Mouse (Mus musculus): Measurements from ENCODE around the gene Emx2. TPM values are rescaled to one million over a fixed set of nuclear protein-coding genes. Genes with fewer than 3 reads are reported as not detected.

Emx2 gene
- total and polyA plus RNA-seq, 2 experiments = not detected

GRCm38 (mm10) chr19:59424975-59425374 lies 33.2 kb upstream of the Emx2 start:
- Histone ChIP-seq H3K9ac (ENCODE audit: low read depth, low read length) (no peak overlapping the region), H3K27ac (replicated peaks; ENCODE audit: insufficient read depth, low read depth, low read length) (no peak overlapping the region), H3K4me3 (ENCODE audit: insufficient read depth, low read depth, low read length) (no peak overlapping the region), H3K36me3 (ENCODE audit: control insufficient read depth, insufficient read depth, low read length) (no peaks in the 10 kb centered on the region), H3K4me1 (ENCODE audit: control insufficient read depth, insufficient read depth, low read length) (no peaks in the 10 kb centered on the region), H3K79me2 (ENCODE audit: control insufficient read depth, insufficient read depth, low read length) (no peaks in the 10 kb centered on the region), H3K27me3 (ENCODE audit: control insufficient read depth, insufficient read depth, low read length) (peaks cover under 1% of the 10 kb centered on the region; the same call in 1 of the 2 replicates)
- no peak for DNase-seq (ENCODE audit: extremely low read depth, low read depth, low spot score)
- TF ChIP-seq CTCF (IDR thresholded peaks at IDR 0.05; ENCODE audit: low read depth, low read length) (no peak), POLR2A (IDR thresholded peaks at IDR 0.05; ENCODE audit: extremely low read depth, insufficient read depth, low read length) (no peak)
- WGBS = 84% methylated on average over 7 of the region's 7 CpGs

DNA sequence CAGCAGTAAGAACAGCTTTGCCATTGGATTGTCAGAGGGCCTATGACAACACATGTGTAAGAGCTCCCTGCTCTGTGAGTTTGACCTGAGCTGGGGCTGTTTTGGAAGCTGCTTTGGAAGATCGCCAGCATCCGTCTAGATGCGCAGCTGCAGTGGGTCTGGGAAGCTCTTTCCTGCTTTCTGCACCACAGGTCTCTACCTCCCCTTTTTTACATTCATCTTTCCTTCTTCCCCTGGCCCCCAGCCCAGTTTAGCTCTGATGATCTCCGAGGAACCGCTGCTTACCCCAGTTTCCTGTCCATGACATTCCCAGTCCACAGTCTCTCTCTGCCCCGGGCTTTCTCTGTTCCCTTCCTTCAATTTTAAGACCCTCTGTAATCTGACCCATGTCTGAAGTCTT lies 25.9 kb upstream of the Emx2 start:
- H3K36me3 ChIP-seq (ENCODE audit: control insufficient read depth, insufficient read depth, low read length) = no peaks in the 10 kb centered on the region
- TF ChIP-seq CTCF (IDR thresholded peaks at IDR 0.05; ENCODE audit: low read depth, low read length) (no peak), POLR2A (IDR thresholded peaks at IDR 0.05; ENCODE audit: extremely low read depth, insufficient read depth, low read length) (no peak)
- 63% methylated on average over 6 of the region's 6 CpGs for WGBS

GRCm38 (mm10) chr19:59450561-59451135 lies 7.5 kb upstream of the Emx2 start:
- 8% methylated on average over 14 of the region's 14 CpGs for WGBS
- Histone ChIP-seq H3K36me3 (ENCODE audit: control insufficient read depth, insufficient read depth, low read length) (no peaks in the 10 kb centered on the region), H3K9ac (ENCODE audit: low read depth, low read length) (no peak overlapping the region), H3K27ac (replicated peaks; ENCODE audit: insufficient read depth, low read depth, low read length) (no peak overlapping the region), H3K27me3 (ENCODE audit: control insufficient read depth, insufficient read depth, low read length) (peaks cover 5% of the 10 kb centered on the region; the same call in 1 of the 2 replicates), H3K4me1 (ENCODE audit: control insufficient read depth, insufficient read depth, low read length) (no peaks in the 10 kb centered on the region), H3K79me2 (ENCODE audit: control insufficient read depth, insufficient read depth, low read length) (no peaks in the 10 kb centered on the region), H3K4me3 (ENCODE audit: insufficient read depth, low read depth, low read length) (no peak overlapping the region)
- no peak for TF ChIP-seq POLR2A (IDR thresholded peaks at IDR 0.05; ENCODE audit: extremely low read depth, insufficient read depth, low read length)
- TF ChIP-seq CTCF (IDR thresholded peaks at IDR 0.05; ENCODE audit: low read depth, low read length) = no peak
- no peak for DNase-seq (ENCODE audit: extremely low read depth, low read depth, low spot score)

More for the DNA sequence above, 25.9 kb upstream of the Emx2 start:
- H3K27me3 ChIP-seq (ENCODE audit: control insufficient read depth, insufficient read depth, low read length) = no peaks in the 10 kb centered on the region; the same call in 1 of the 2 replicates
- no peak overlapping the region for H3K9ac ChIP-seq (ENCODE audit: low read depth, low read length)
- no peak overlapping the region for H3K27ac ChIP-seq (replicated peaks; ENCODE audit: insufficient read depth, low read depth, low read length)
- no peak overlapping the region for H3K4me3 ChIP-seq (ENCODE audit: insufficient read depth, low read depth, low read length)
- DNase-seq (ENCODE audit: extremely low read depth, low read depth, low spot score) = no peak
- H3K4me1 ChIP-seq (ENCODE audit: control insufficient read depth, insufficient read depth, low read length) = no peaks in the 10 kb centered on the region
- H3K79me2 ChIP-seq (ENCODE audit: control insufficient read depth, insufficient read depth, low read length) = no peaks in the 10 kb centered on the region

GRCm38 (mm10) chr19:59451441-59451951 lies 6.7 kb upstream of the Emx2 start:
- no peaks in the 10 kb centered on the region for H3K79me2 ChIP-seq (ENCODE audit: control insufficient read depth, insufficient read depth, low read length)
- 2% methylated on average over 31 of the region's 31 CpGs for WGBS
- H3K9ac ChIP-seq (ENCODE audit: low read depth, low read length) = no peak overlapping the region
- TF ChIP-seq POLR2A (IDR thresholded peaks at IDR 0.05; ENCODE audit: extremely low read depth, insufficient read depth, low read length) (no peak), CTCF (IDR thresholded peaks at IDR 0.05; ENCODE audit: low read depth, low read length) (no peak)
- peaks cover 5% of the 10 kb centered on the region; the same call in 1 of the 2 replicates for H3K27me3 ChIP-seq (ENCODE audit: control insufficient read depth, insufficient read depth, low read length)
- H3K36me3 ChIP-seq (ENCODE audit: control insufficient read depth, insufficient read depth, low read length) = no peaks in the 10 kb centered on the region
- H3K4me3 ChIP-seq (ENCODE audit: insufficient read depth, low read depth, low read length) = no peak overlapping the region
- H3K27ac ChIP-seq (replicated peaks; ENCODE audit: insufficient read depth, low read depth, low read length) = no peak overlapping the region
- no peaks in the 10 kb centered on the region for H3K4me1 ChIP-seq (ENCODE audit: control insufficient read depth, insufficient read depth, low read length)
- DNase-seq (ENCODE audit: extremely low read depth, low read depth, low spot score) = no peak

DNA sequence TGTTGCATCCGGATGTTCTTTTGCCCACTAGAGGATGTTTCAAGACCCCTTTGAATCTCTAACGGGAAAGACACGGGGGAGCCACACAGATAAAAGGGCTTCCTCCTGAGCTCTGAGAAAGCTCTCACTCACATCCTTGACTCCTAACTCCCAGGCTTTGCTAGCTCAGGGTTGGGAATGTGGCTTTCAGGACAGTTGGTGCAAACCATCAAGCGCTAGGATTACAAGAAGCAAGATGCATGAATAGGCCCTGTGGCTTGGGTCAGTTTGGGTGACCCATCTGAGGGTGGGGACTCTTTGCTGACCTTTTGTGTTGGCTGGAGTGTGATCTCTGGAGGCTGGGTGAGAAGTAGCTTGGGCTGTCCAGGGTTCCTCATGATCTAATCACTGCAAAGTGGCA lies 5.9 kb upstream of the Emx2 start:
- DNase-seq (ENCODE audit: extremely low read depth, low read depth, low spot score) = no peak
- H3K27me3 ChIP-seq (ENCODE audit: control insufficient read depth, insufficient read depth, low read length) = peaks cover 5% of the 10 kb centered on the region; the same call in 1 of the 2 replicates
- no peak overlapping the region for H3K9ac ChIP-seq (ENCODE audit: low read depth, low read length)
- no peak overlapping the region for H3K4me3 ChIP-seq (ENCODE audit: insufficient read depth, low read depth, low read length)
- 3% methylated on average over 4 of the region's 4 CpGs for WGBS
- no peaks in the 10 kb centered on the region for H3K4me1 ChIP-seq (ENCODE audit: control insufficient read depth, insufficient read depth, low read length)
- no peak overlapping the region for H3K27ac ChIP-seq (replicated peaks; ENCODE audit: insufficient read depth, low read depth, low read length)
- TF ChIP-seq POLR2A (IDR thresholded peaks at IDR 0.05; ENCODE audit: extremely low read depth, insufficient read depth, low read length) (no peak), CTCF (IDR thresholded peaks at IDR 0.05; ENCODE audit: low read depth, low read length) (no peak)
- no peaks in the 10 kb centered on the region for H3K79me2 ChIP-seq (ENCODE audit: control insufficient read depth, insufficient read depth, low read length)
- no peaks in the 10 kb centered on the region for H3K36me3 ChIP-seq (ENCODE audit: control insufficient read depth, insufficient read depth, low read length)

- no peak for DNase-seq (ENCODE audit: extremely low read depth, low read depth, low spot score)
- Histone ChIP-seq H3K9ac (ENCODE audit: low read depth, low read length) (no peak overlapping the region), H3K79me2 (ENCODE audit: control insufficient read depth, insufficient read depth, low read length) (no peaks in the 10 kb centered on the region), H3K36me3 (ENCODE audit: control insufficient read depth, insufficient read depth, low read length) (no peaks in the 10 kb centered on the region), H3K27ac (replicated peaks; ENCODE audit: insufficient read depth, low read depth, low read length) (no peak overlapping the region), H3K4me1 (ENCODE audit: control insufficient read depth, insufficient read depth, low read length) (0 out of 2 replicates have a peak, but pooled peaks cover 3% of the 10 kb centered on the region), H3K4me3 (ENCODE audit: insufficient read depth, low read depth, low read length) (no peak overlapping the region), H3K27me3 (ENCODE audit: control insufficient read depth, insufficient read depth, low read length) (peaks cover 13% of the 10 kb centered on the region)
- 14% methylated on average over 13 of the region's 13 CpGs for WGBS
- no peak for TF ChIP-seq POLR2A (IDR thresholded peaks at IDR 0.05; ENCODE audit: extremely low read depth, insufficient read depth, low read length)
- no peak for TF ChIP-seq CTCF (IDR thresholded peaks at IDR 0.05; ENCODE audit: low read depth, low read length)
These were observed 4.6 kb upstream of the Emx2 start for GRCm38 (mm10) chr19:59453591-59453990.

Measured in liver, adult 2 months (tissue).